Mouse (Mus musculus): ENCODE data around the gene Pdss2. TPM values are rescaled to one million over a fixed set of nuclear protein-coding genes. Genes with fewer than 3 reads are reported as not detected.

Gene Pdss2
- polyA plus RNA-seq, 1 experiment from 2014 or later = 6.7 TPM

GRCm38 (mm10) chr10:43378279-43378678, 157.0 kb downstream of the Pdss2 start:
- no peak overlapping the region for H3K4me3 ChIP-seq (replicated peaks)
- WGBS (ENCODE audit: insufficient replicate concordance) = 23% methylated on average over 5 of the region's 5 CpGs
- H3K4me2 ChIP-seq = no peak overlapping the region
- H3K27ac ChIP-seq (replicated peaks) = no peak overlapping the region
- H3K9me3 ChIP-seq (replicated peaks) = no peaks in the 10 kb centered on the region
- H3K4me1 ChIP-seq (replicated peaks) = 0 out of 2 replicates have a peak, but pooled peaks cover 6% of the 10 kb centered on the region
- H3K9ac ChIP-seq = no peak overlapping the region
- no peaks in the 10 kb centered on the region for H3K36me3 ChIP-seq (replicated peaks)
- H3K27me3 ChIP-seq = no peaks in the 10 kb centered on the region
- ATAC-seq (ENCODE audit: insufficient read depth) = no peak

GRCm38 (mm10) chr10:43378732-43379644, 157.7 kb downstream of the Pdss2 start:
- H3K9me3 ChIP-seq (replicated peaks) = no peaks in the 10 kb centered on the region
- no peak overlapping the region for H3K4me2 ChIP-seq
- no peak overlapping the region for H3K4me3 ChIP-seq (replicated peaks)
- 51% methylated on average over 15 of the region's 15 CpGs for WGBS (ENCODE audit: insufficient replicate concordance)
- H3K9ac ChIP-seq = no peak overlapping the region
- no peaks in the 10 kb centered on the region for H3K27me3 ChIP-seq
- H3K36me3 ChIP-seq (replicated peaks) = no peaks in the 10 kb centered on the region
- ATAC-seq (ENCODE audit: insufficient read depth) = no peak
- H3K27ac ChIP-seq (replicated peaks) = no peak overlapping the region
- H3K4me1 ChIP-seq (replicated peaks) = 0 out of 2 replicates have a peak, but pooled peaks cover 6% of the 10 kb centered on the region

- Histone ChIP-seq H3K4me1 (replicated peaks) (peaks cover 17% of the 10 kb centered on the region), H3K4me2 (no peak overlapping the region), H3K4me3 (replicated peaks) (no peak overlapping the region), H3K9ac (no peak overlapping the region), H3K27me3 (no peaks in the 10 kb centered on the region), H3K9me3 (replicated peaks) (no peaks in the 10 kb centered on the region), H3K36me3 (replicated peaks) (no peaks in the 10 kb centered on the region), H3K27ac (replicated peaks) (no peak overlapping the region)
- 66% methylated on average over 3 of the region's 3 CpGs for WGBS (ENCODE audit: insufficient replicate concordance)
- no peak for ATAC-seq (ENCODE audit: insufficient read depth)
Measured at GRCm38 (mm10) chr10:43382660-43383059, 161.4 kb downstream of the Pdss2 start.

GRCm38 (mm10) chr10:43384623-43385022, 163.3 kb downstream of the Pdss2 start:
- Histone ChIP-seq H3K9ac (no peak overlapping the region), H3K4me1 (replicated peaks) (peaks cover 11% of the 10 kb centered on the region), H3K4me3 (replicated peaks) (no peak overlapping the region), H3K27me3 (no peaks in the 10 kb centered on the region), H3K27ac (replicated peaks) (0 out of 2 replicates have a peak overlapping the region, but pooled peaks have one; percentile 9), H3K4me2 (no peak overlapping the region), H3K9me3 (replicated peaks) (no peaks in the 10 kb centered on the region), H3K36me3 (replicated peaks) (no peaks in the 10 kb centered on the region)
- WGBS (ENCODE audit: insufficient replicate concordance) = 32% methylated on average over 5 of the region's 5 CpGs
- ATAC-seq (ENCODE audit: insufficient read depth) = no peak

GRCm38 (mm10) chr10:43392921-43393320, 171.6 kb downstream of the Pdss2 start:
- Histone ChIP-seq H3K4me2 (no peak overlapping the region), H3K9ac (no peak overlapping the region), H3K9me3 (replicated peaks) (no peaks in the 10 kb centered on the region), H3K4me3 (replicated peaks) (no peak overlapping the region), H3K27ac (replicated peaks) (no peak overlapping the region), H3K36me3 (replicated peaks) (no peaks in the 10 kb centered on the region; the same call in 1 of the 2 replicates), H3K4me1 (replicated peaks) (no peaks in the 10 kb centered on the region), H3K27me3 (no peaks in the 10 kb centered on the region)
- 78% methylated on average over 2 of the region's 2 CpGs for WGBS (ENCODE audit: insufficient replicate concordance)
- ATAC-seq (ENCODE audit: insufficient read depth) = no peak

GRCm38 (mm10) chr10:43393818-43394217, 172.5 kb downstream of the Pdss2 start:
- H3K9me3 ChIP-seq (replicated peaks) = no peaks in the 10 kb centered on the region
- H3K4me3 ChIP-seq (replicated peaks) = no peak overlapping the region
- no peak overlapping the region for H3K4me2 ChIP-seq
- no peaks in the 10 kb centered on the region; the same call in 1 of the 2 replicates for H3K36me3 ChIP-seq (replicated peaks)
- no peak overlapping the region for H3K27ac ChIP-seq (replicated peaks)
- no peaks in the 10 kb centered on the region for H3K4me1 ChIP-seq (replicated peaks)
- WGBS (ENCODE audit: insufficient replicate concordance) = 67% methylated on average over 6 of the region's 6 CpGs
- H3K27me3 ChIP-seq = no peaks in the 10 kb centered on the region
- H3K9ac ChIP-seq = no peak overlapping the region
- ATAC-seq (ENCODE audit: insufficient read depth) = no peak

- no peak for ATAC-seq (ENCODE audit: insufficient read depth)
- H3K27ac ChIP-seq (replicated peaks) = no peak overlapping the region
- WGBS (ENCODE audit: insufficient replicate concordance) = 61% methylated on average over 4 of the region's 4 CpGs
Measured at GRCm38 (mm10) chr10:43395824-43396223, 174.5 kb downstream of the Pdss2 start.

GRCm38 (mm10) chr10:43399596-43400316, 178.5 kb downstream of the Pdss2 start:
- 70% methylated on average over 7 of the region's 7 CpGs for WGBS (ENCODE audit: insufficient replicate concordance)
- no peak for ATAC-seq (ENCODE audit: insufficient read depth)
- Histone ChIP-seq H3K9me3 (replicated peaks) (no peaks in the 10 kb centered on the region), H3K36me3 (replicated peaks) (no peaks in the 10 kb centered on the region; the same call in 1 of the 2 replicates), H3K4me3 (replicated peaks) (no peak overlapping the region), H3K4me1 (replicated peaks) (no peaks in the 10 kb centered on the region), H3K27me3 (no peaks in the 10 kb centered on the region), H3K4me2 (no peak overlapping the region), H3K27ac (replicated peaks) (no peak overlapping the region), H3K9ac (no peak overlapping the region)

More at GRCm38 (mm10) chr10:43395824-43396223, 174.5 kb downstream of the Pdss2 start:
- no peaks in the 10 kb centered on the region for H3K27me3 ChIP-seq
- no peak overlapping the region for H3K9ac ChIP-seq
- no peak overlapping the region for H3K4me3 ChIP-seq (replicated peaks)
- no peak overlapping the region for H3K4me2 ChIP-seq
- no peaks in the 10 kb centered on the region for H3K4me1 ChIP-seq (replicated peaks)
- H3K9me3 ChIP-seq (replicated peaks) = no peaks in the 10 kb centered on the region
- H3K36me3 ChIP-seq (replicated peaks) = no peaks in the 10 kb centered on the region; the same call in 1 of the 2 replicates

- Histone ChIP-seq H3K9ac (no peak overlapping the region), H3K4me3 (replicated peaks) (no peak overlapping the region), H3K36me3 (replicated peaks) (no peaks in the 10 kb centered on the region), H3K27me3 (no peaks in the 10 kb centered on the region), H3K9me3 (replicated peaks) (no peaks in the 10 kb centered on the region; the same call in 1 of the 2 replicates), H3K4me2 (no peak overlapping the region), H3K27ac (replicated peaks) (no peak overlapping the region), H3K4me1 (replicated peaks) (no peaks in the 10 kb centered on the region)
- no peak for ATAC-seq (ENCODE audit: insufficient read depth)
- 31% methylated on average over 1 of the region's 1 CpGs for WGBS (ENCODE audit: insufficient replicate concordance)
Measured at GRCm38 (mm10) chr10:43406107-43406506, 184.8 kb downstream of the Pdss2 start.

- H3K27ac ChIP-seq (replicated peaks) = no peak overlapping the region
- ATAC-seq (ENCODE audit: insufficient read depth) = no peak
- H3K9ac ChIP-seq = no peak overlapping the region
- H3K36me3 ChIP-seq (replicated peaks) = no peaks in the 10 kb centered on the region
- no peaks in the 10 kb centered on the region for H3K27me3 ChIP-seq
- no peaks in the 10 kb centered on the region for H3K4me1 ChIP-seq (replicated peaks)
- no peak overlapping the region for H3K4me2 ChIP-seq
- no peaks in the 10 kb centered on the region; the same call in 1 of the 2 replicates for H3K9me3 ChIP-seq (replicated peaks)
- no peak overlapping the region for H3K4me3 ChIP-seq (replicated peaks)
- WGBS (ENCODE audit: insufficient replicate concordance) = 68% methylated on average over 12 of the region's 12 CpGs
Measured at GRCm38 (mm10) chr10:43406885-43407284, 185.6 kb downstream of the Pdss2 start.

Data from liver, embryonic 15.5 days (tissue).